Mouse (Mus musculus) megakaryocyte, adult 5-6 weeks (primary cell): ENCODE results near the gene Nxpe2. TPM values are rescaled to one million over a fixed set of nuclear protein-coding genes. Genes with fewer than 3 reads are reported as not detected.
"Not testable (repeated sequence)": the region's sequence is repeated elsewhere in the genome, so short reads cannot be mapped to it uniquely, and the experiment has no call there.

Source experiments
- ATAC-seq: 2 replicates; pipeline ENCODE4 v1.8.0; 2016; ENCODE audit warnings: mild to moderate bottlenecking, inconsistent platforms; ENCODE audit not compliant: poor library complexity, severe bottlenecking
- total RNA-seq, 2 experiments: library from RNA; stranded (forward) in 1 of 2; stranded (reverse) in 1 of 2; fragments of 153-499, 151-499 nt in 1 of 2; fragments of 221-1000, 200-1000 nt in 1 of 2; gene quantifications; 2 replicates each; pipeline versions ENCODE4 v1.2.3 to v1.2.4; 2015 to 2017

Gene Nxpe2
- total RNA-seq, 2 experiments from 2014 or later: 1.6 to 6.7 TPM

- ATAC-seq: not testable (repeated sequence)
These were observed 49.7 kb downstream of the Nxpe2 start for GRCm38 (mm10) chr9:48303564-48303963.

- no peak for ATAC-seq
These were observed 54.3 kb downstream of the Nxpe2 start for GRCm38 (mm10) chr9:48298983-48299382.

- ATAC-seq: peak; percentile 54; the same call in 1 of the 2 replicates
These were observed 58.5 kb downstream of the Nxpe2 start for GRCm38 (mm10) chr9:48294754-48295153.

- no peak for ATAC-seq
These were observed 63.0 kb downstream of the Nxpe2 start for GRCm38 (mm10) chr9:48290281-48290680.

- no peak for ATAC-seq
These were observed 69.0 kb downstream of the Nxpe2 start for GRCm38 (mm10) chr9:48284221-48284620.

GRCm38 (mm10) chr9:48276831-48277230 lies 76.4 kb downstream of the Nxpe2 start:
- no peak for ATAC-seq

Other genes starting within 250 kb of the Nxpe2 start
- 34.2 and 39.4 TPM in 2 replicates for gene Nxpe4, start 191.4 kb downstream of the Nxpe2 start, total RNA-seq (2015)
- gene Nxpe4, start 191.4 kb downstream of the Nxpe2 start, total RNA-seq (2017): 27.8 and 30.9 TPM in 2 replicates
- gene Rexo2, start 127.2 kb upstream of the Nxpe2 start, total RNA-seq (2015): 109 and 112 TPM in 2 replicates
- 141 and 168 TPM in 2 replicates for gene Rexo2, start 127.2 kb upstream of the Nxpe2 start, total RNA-seq (2017)
- 126 and 130 TPM in 2 replicates for gene Rbm7, start 141.8 kb upstream of the Nxpe2 start, total RNA-seq (2015)
- gene Rbm7, start 141.8 kb upstream of the Nxpe2 start, total RNA-seq (2017): 115 and 132 TPM in 2 replicates
- gene Gm5617, start 142.0 kb upstream of the Nxpe2 start, total RNA-seq (2015): 14.3 and 18.5 TPM in 2 replicates
- 19.7 and 26.8 TPM in 2 replicates for gene Gm5617, start 142.0 kb upstream of the Nxpe2 start, total RNA-seq (2017)